Mouse (Mus musculus) megakaryocyte, adult 5-6 weeks (primary cell): ENCODE data around the gene Adamts12. TPM values are rescaled to one million over a fixed set of nuclear protein-coding genes. Genes with fewer than 3 reads are reported as not detected.

Experiments used
- ATAC-seq: 2 replicates; pipeline ENCODE4 v1.8.0; 2016; ENCODE audit warnings: mild to moderate bottlenecking, inconsistent platforms; ENCODE audit not compliant: poor library complexity, severe bottlenecking
- total RNA-seq, 2 experiments: library from RNA; stranded (forward) in 1 of 2; stranded (reverse) in 1 of 2; fragments of 153-499, 151-499 nt in 1 of 2; fragments of 221-1000, 200-1000 nt in 1 of 2; gene quantifications; 2 replicates each; pipeline versions ENCODE4 v1.2.3 to v1.2.4; 2015 to 2017

The Adamts12 gene
- total RNA-seq, 2 experiments from 2014 or later = not detected

DNA sequence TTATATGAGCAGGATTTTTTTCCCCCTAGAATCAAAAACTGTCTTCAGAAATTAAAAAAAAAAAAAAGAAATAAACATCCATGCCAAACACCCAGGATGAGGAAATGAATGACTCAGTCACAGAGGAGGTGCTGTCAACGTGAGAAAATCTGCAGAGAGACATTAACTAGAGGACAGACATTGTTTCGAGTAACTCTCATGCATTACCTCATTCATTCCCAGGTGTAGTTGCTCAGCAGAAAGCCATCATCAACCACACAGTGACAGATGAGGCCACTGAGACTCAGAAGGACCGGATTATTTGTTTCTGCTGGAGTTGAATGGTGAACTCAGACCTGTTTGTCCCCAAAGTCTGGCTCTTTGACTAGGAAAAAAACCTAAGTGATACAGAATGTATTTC is 81.0 kb downstream of the Adamts12 start:
- ATAC-seq = no peak

DNA sequence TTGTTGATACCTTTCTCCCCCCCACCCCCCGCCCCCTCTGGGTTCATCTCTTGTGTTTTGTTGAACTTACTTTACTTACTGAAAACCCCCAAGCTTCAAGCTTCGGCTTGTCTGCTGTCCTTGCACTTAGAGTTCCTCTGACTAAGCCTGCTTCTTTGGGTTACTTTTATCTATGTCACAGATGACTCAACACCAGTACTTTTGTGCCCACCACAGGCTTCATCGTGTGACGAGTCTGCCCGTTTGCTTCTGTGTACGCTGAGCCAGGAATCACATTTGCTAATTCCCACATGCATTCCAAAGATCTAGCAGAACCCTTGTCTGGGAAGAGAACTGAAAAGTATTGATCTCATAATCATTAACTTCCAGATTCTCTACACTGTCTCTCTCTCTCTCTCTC is 94.8 kb downstream of the Adamts12 start:
- ATAC-seq = no peak

DNA sequence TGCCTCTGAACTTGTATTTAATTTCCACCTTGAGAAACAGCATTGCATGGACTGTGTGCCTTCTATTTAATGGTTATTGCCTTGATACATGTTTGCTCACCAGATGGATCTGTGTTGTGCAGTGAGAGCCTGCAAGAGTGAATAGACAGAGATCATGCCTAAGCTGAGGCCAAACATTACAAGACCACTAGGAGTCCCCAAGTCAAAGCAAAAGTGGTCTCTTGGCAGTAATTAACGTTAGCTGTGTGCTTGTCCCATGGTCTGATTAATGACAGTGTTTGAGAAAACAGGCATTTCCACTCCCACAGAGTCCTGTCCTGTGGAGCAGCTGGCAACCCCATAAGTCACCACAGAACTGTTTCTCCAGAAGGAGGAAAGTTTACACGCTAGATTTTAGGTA is 96.2 kb downstream of the Adamts12 start:
- no peak for ATAC-seq

DNA sequence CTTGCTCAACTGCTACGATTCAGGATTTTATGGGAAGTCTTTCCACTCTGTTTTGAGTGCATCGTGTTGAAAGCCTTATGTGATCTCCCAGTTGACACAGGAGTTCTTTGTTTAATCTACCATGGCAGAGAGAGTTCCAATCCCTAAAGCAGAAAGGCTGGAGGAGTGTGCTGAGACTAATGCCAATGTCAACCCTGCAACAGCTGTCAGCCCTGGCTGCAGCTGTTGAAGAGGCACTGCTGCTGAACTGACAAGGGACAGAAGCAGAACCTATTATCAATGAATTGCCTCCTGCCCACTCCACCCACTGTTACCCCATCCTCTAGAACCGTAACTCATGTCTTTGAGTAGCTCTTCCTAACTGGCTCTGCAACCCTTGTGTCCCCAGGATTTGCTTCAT is 101.3 kb downstream of the Adamts12 start:
- ATAC-seq = no peak

DNA sequence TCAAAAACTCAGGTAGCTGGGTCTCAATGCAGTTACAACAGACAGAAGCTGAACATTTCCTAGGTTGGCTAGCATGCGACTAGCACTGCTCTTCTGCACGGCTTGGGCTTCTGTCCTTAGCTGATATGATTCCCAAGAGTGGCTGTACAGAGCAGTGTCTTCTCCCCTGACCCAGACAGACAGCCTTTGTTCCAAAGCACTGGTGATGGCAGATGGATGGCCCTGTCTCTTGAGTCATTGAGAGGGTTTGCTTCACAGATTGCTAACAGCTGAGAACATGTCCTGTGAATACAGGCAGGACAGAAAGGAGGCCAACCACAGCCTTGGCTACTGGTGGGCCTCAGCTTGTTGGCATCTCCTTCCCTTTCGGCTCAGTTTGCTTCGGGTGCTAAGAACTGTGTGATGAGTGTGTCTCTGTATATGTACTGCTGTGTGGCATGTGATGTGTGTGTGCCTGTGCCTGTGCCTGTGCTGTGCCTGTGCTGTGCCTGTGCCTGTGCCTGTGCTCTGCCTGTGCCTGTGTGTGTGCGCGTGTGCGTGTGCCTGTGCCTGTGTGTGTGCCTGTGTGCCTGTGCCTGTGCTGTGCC is 109.4 kb downstream of the Adamts12 start:
- ATAC-seq = no peak

DNA sequence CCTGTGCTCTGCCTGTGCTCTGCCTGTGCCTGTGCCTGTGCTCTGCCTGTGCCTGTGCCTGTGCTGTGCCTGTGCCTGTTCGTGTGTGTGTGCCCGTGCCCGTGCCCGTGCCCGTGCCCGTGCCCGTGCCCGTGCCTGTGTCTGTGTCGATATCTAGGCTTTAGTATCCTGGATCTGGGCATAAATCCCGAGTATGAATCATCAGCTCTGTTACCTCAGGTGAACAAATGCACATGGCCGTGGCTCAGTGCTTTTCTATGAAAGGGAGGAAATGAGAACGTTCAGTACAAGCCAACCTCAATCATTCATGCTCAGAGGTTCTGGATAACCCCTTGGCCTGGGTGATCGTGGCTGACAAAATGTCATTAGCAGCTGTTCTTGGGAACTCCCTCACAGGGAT is 110.3 kb downstream of the Adamts12 start:
- no peak for ATAC-seq

DNA sequence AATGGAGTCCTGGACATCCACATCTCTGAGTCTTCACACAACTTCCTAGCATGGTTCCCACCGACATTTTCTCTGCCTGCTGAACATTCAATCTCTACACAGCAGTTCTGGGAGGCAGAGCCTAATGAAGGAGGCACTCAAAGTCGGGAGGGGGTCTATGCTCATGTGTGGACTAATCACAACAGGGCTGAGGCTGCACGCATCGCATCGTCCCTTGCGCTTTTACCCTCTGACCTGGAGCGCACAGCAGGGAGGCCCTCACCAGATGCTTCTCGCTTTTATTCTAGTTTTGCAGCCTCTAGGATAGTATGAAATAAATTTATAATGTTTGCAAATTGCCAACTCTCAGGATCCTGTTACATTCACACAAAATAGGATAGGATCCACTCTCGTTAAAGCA is 112.9 kb downstream of the Adamts12 start:
- no peak for ATAC-seq

DNA sequence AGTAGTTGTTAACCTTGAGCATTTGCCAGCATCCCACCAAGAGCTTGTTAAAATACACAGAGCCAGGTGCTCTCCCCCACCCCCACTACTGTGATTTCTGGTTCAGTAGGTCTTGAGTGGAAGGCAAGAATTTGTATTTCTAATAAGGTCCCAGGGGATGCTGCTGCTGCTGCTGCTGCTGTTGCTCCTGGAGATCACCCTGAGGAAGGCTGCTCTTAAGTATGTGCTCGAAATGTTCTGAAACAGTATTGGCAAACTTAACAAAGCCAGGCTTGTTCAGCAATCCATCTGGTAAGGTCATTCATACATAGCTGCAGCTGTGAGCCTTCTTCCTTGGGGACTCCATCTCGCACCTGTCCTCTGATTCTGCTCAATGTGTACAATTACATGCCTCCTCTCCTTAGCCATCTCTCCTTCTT is 115.2 kb downstream of the Adamts12 start:
- no peak for ATAC-seq

DNA sequence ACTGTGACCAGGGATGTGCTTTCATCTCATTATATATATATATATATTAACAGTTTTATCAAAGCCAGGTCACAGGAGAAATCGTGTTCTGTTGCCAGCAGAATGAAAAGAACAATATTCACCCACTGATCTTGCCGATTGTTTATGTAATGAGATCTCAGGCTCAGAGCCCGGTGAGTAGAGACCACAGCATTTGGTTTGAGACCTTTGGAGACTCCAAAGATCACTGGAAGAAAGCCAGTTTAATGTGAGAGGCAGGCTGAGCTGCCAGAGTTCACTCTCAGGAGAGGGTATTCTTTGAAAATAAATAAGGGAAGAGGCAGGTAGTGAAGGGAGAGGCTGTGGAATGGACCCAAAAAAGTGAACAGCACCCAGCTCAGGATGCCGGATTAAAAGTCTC is 122.1 kb downstream of the Adamts12 start:
- no peak for ATAC-seq

DNA sequence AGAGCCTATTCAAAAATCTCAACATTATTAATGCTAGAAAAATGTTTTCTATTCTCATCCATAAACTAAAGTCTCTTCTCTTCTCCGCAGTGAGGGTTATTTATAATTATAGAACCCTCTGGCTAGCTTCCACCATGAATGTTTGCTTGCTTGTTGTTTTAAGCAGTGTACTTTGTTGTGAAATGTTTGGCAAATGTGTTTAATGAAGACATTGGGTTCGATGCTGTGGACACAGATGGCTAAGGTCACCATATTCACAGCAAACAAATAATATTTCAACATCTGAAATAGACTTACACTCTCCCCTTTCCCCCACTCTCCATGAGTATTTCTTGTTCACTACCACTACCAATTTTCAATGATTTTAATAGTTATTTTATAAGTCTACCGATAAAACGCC is 125.9 kb downstream of the Adamts12 start:
- ATAC-seq = no peak

DNA sequence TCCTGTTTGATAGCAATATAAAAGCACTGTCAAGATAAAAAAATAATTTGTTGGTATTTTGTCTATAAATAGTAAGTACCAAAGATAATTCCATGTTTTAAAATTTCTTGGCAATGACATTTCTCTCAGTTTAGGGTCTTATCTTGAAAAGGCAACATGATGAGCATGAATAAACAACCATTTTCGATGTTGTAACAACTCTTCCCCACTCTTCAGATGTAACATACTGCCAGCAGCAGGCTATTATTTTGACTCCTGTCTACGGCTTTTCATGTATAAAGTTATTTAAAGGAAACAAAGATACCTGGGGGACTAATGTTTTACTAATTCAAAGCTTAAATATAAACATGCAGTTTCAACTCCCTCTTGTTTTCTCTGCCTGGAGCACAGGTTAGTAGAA is 128.2 kb downstream of the Adamts12 start:
- ATAC-seq = no peak

DNA sequence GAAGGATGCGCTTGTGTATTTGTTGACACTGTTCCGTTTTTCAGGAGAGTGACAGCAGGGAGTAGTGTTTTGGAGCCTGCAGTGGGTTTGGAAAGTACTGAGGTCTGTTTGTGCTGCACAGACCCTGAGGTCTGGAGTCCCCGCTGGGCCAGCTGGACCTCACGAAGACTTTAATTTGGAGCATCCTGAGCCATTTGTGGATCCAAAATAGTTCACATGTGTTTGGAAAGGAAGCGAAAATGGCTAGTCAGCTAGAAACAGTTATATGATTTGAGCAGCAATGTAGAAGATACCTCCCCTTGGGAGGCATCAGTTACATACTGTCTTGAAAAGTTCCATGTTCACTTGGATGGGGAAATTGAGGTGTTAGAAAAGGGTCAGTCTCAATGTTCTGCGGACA is 132.5 kb downstream of the Adamts12 start:
- ATAC-seq = no peak

DNA sequence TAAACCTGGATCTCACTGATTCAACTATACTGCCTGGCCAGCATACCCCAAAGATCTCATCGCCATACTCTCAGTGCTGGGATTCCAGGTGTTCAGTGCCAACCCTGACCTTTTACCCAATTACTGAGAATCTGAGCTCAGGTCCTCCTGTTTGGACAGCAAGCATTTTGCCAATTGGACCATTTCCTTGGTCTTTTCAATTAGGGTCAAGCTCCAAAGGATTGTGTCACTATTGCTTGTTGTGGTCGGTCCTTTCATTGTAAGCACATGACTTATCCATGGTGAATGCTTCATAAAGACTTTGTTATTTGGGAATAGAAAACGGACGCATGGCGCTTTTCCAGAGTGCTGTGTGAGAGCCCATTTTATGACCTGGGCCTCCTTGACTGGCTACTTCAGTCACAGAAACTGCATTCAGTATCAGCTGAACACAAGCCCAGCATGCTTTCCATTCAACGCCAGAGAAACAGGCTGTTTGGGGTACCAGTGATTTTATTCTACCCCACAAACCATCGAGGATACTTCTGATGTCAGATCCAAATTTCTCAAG is 133.7 kb downstream of the Adamts12 start:
- ATAC-seq = no peak

DNA sequence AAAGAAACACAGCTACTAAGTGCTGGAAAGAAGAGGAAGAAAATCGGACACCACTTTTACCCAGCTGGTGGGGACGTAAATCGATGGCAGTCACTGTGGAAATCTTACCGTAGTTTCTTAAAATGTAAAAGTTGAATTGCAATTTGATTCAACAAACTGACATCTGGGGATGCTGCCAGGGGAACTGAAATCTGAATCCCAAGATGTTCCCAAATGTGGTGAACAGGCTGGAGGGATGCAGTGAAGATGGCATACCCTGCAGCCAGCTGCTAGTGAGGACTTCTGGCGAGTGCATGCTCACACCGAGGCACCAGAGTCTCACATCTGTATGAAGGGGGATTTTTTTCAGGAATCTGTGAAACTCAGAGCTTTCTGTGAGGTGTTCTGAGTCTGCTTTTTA is 138.5 kb downstream of the Adamts12 start:
- ATAC-seq = no peak

DNA sequence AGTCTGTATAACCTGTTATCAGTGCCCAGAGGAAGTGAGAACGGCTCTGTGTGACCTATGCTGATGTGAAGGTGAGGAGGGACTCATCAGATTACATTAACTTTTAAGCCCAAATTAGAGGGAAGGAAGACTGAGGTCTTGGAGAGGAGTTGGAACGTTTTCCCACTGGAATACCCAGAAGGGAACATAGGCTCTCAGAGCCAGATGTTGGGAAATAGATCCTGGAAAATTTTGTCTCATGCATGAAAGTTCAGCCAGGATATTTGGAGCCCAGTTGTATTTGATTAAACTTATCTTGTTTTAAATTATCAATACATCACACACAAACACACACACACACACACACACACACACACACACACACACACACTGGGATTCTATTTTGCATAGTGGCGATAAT is 140.3 kb downstream of the Adamts12 start:
- ATAC-seq = no peak

DNA sequence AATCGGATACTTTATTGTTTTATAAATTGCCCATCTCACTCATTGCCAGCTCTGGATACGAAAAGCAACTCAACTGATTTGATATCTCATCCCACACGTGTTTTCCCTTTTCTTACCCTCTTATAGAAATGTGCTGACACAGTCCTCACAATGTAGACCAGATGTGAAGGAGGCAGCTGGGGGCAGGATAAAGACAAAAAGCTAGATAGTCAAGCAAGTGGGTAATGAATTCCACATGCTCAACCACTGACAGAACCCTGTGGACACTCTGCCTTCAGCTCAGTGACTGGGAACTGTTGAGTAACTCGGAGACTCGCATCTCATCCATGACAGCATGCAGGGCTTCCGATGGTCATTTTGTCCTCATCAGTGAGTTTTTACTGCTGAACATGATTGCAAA is 146.4 kb downstream of the Adamts12 start:
- no peak for ATAC-seq

DNA sequence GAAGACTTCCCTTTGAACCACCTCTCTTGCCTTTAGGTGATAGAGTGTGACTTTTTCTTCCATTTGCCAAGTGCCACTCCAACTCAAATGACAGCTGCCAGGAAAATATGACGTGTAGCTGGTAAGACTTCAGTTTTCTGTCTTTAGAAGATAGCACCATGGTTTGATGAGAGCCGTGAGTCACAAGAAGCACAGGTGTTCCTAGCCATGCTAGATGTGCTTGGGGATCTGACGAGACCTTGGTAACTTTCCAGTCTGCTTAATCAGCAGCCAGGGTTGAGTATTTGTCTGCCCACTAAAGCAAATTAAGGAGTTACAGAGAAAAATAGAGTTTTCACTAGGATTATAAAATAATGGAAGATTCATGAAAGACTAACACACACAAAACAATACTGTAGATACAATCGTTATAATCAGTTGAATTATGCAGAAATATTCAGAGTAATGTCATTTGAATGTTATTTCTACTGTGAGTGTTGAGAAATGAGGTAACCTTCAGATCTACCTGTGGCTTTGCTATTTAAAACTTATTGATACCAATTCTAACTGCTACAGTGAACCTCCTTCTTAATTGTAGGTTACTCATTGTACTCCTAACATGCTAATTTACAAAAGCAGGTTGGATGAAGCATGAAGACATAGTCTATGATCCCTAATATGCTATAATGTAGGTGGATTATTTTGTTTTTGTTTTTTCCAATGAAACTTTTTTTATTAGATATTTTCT is 169.5 kb downstream of the Adamts12 start:
- ATAC-seq = no peak

DNA sequence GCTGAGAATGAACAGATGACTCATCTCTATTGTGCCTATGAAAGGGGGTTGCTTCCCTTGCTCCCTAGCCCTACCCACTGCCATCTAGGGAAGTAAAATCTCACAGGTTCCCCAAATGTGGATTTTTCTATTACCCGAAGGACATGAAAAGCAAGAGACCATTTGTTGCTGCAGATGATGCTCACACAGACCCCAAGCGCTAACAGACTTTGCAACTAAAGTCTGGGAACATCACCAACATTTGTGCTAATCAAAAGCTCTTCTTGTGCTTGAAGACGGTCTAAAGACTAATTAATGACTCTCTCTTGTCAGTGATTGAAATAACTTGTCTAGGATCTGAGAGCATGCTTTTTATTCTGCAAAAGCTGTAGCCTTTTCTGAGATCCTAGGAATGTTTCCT is 175.8 kb downstream of the Adamts12 start:
- no peak for ATAC-seq

DNA sequence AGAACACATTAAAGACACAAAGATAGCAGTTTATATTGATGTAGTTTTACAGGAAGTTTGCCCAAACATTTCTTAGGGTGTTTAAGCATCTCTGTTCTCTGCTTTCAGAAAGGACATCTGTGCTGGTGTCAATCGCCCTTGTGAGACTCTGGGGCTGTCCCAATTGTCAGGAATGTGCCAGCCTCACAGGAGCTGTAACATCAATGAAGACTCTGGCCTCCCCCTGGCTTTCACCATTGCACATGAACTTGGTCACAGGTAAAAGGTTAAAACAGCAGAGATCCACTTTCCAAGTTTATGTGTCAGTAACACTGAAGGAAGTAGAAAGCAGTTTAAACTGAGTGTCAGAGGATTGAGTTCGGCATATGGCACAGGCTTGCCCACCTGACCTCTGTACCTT is 176.7 kb downstream of the Adamts12 start:
- no peak for ATAC-seq

DNA sequence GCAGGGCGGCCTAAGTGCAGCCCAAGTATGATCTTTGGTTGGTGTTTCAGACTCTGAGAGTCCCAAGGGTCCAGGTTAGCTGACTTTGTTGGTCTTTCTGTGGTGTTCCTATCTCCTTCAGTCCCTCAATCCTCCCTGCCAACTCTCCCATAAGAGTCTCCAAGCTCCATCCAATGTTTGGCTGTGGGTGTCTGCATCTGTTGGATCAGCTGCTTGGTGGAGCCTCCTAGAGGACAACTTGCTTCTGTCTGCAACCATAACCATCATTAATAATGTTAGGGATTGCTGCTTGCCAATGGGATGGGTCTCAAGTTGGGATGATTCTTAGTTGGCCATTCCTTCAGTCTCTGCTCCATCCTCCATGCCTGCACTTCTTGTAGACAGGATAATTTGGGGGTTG is 181.8 kb downstream of the Adamts12 start:
- no peak for ATAC-seq

DNA sequence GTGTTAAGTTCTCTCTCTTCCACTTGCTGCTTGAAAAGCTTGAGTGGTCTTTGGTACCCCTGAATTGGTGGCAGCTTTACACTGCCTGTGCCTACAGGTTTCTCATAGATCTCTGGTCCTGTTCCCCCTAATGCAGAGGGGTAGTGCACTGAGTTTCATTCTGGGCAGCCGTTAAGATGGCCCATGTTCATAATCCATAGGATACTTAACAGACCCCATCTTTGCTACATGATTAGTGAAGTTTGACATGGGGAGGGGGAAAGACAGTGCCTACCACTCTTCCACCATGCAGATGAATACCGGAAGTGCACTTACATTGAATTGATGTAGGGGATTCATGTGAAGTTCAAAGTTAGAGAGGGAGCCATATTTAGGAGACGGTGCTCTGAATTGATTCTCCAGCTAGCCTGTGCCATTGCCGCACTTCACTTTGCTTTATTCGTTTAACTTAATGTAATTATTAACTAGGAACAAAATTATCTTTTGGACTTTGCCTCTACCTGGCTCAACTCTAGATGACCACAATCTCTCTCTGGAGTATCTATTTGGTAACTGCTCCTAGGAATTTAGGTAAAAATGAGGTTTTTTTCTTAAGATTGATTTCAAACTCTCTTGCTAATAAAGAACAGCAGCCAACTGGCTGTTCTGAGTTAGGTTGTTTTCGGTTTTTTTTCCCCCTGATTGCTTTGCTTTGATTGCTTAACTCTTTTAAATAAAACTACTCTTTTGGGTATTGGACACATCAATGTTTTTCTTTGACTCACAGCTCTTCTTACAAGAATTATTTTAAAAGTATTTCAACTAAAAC is 214.9 kb downstream of the Adamts12 start:
- no peak for ATAC-seq
